Mouse (Mus musculus) spleen, adult 2 months (tissue): ENCODE results near the gene Hcrt.

Experiments used
- CTCF ChIP-seq: fragments of 200-500 bp; IDR thresholded peaks from 2 replicates; pipeline ENCODE4 v1.5.1; 2011; ENCODE audit warnings: mild to moderate bottlenecking, inconsistent platforms; ENCODE audit not compliant: insufficient read depth, insufficient read length, insufficient replicate concordance; ENCODE audit errors: extremely low read depth
- POLR2A ChIP-seq: fragments of 200-500 bp; IDR thresholded peaks from 2 replicates; pipeline ENCODE4 v1.6.1; 2011; ENCODE audit warnings: low read depth, low read length, inconsistent platforms

GRCm38 (mm10) chr11:100737105-100737733 lies 25.5 kb downstream of the Hcrt start:
- TF ChIP-seq CTCF (no peak), POLR2A (no peak)
